Mouse (Mus musculus) adrenal gland, adult (tissue): ENCODE measurements at regions not wholly inside any gene's neighbourhood (a gene's known extent, or its start where the extent isn't known, plus 50 kb on each side); places are given as distances from the start of the nearest gene placed in this dataset.
A peak's percentile ranks its signal among the peaks of the same experiment; 100 is the strongest.

Source experiments
- DNase-seq, 2 experiments: peaks; one replicate each; pipeline ENCODE4 v3.0.0; 2022 to 2023; ENCODE audit warnings: low spot score in 1 of 2; ENCODE audit not compliant: inconsistent age in 2 of 2

DNA sequence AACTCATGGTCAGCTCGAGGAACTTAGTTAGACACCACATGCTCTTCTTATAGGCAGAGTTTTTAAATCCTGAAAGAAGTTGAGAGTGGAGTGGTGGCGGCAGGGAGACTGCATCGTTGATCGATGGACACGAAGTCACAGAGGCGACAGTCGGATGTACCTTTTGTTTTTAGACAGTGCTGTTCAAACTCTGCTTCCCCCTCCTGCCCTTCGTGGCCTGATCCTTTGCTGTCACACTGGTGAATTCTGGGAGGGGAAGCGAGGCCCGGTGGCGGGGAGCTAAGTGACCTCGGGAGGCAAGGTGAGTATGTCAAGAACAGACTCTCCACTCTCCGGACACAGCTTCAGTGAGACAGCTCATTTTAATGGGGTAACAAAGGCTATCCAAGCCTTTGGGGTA lies 155.5 kb downstream of the Cog6 start:
- DNase-seq, result no peak

DNA sequence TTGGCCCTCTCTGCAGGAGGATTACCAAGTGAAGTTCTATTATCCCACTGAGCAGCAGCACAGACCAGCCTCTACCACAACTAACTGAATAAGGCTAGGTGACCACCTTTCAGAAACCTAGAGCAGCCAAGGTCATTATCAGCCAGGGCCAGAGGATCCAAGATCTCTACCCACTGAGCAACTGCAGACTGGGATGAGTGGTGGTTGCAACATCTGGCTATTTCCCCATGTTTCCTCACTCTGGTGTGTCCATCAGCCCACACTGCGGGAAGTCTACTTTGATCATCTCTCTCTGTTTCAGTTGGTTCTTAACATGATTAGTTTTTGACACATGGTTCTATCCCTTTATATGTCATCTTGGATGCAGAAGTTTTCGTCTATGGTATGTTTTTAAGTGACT lies 157.2 kb downstream of the Cog6 start:
- peak in 1 of 2 experiments; percentile 55 for DNase-seq

GRCm38 (mm10) chr3:52859266-52859825 lies 157.7 kb downstream of the Cog6 start:
- DNase-seq, result peak in 1 of 2 experiments; percentile 74

- peak; percentile 14 to 80 for DNase-seq
These were observed 158.8 kb downstream of the Cog6 start for GRCm38 (mm10) chr3:52858259-52858658.

DNA sequence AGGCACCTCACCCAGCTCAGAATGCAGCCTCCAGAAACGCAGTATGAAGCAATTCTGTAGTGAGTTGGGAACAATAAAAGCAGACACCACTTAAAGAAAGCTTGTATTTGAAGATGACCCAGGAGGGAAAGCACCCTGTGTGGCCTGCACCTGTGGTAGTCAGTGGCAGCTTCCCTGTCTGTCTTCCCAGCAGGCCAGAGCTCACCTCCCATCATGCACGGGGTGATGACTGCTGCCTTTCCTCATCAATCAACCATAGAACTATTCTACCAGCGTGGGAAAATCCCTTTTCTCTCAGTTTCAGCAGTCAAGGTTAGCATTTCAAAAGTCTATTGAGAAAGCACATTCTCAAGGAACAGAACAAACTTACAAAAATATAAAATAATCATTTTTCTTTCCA lies 160.0 kb downstream of the Cog6 start:
- peak in 1 of 2 experiments; percentile 74 for DNase-seq

DNA sequence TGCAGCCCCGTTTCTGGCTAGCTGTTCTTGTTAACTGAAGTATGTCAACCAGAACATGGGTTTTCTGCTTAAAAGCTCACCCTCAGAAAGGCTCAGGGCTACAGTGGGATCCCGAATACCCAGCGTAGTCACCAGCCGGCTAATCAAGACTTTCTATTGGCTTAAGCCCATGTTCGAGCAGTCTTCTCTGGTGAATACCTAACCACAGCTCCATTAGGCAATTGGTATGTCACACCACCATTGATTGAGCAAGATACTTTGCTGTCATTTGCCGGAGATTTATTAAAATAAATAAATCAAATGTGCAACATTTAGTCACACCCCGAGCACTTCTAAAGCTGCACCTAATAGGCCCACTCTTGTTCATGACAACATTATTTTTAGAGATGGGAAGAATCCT lies 162.5 kb downstream of the Cog6 start:
- peak in 1 of 2 experiments; percentile 49 for DNase-seq

- DNase-seq, result peak; percentile 25 to 73
These were observed 163.9 kb downstream of the Cog6 start for GRCm38 (mm10) chr3:52853126-52853525.

- no peak for DNase-seq
These were observed 171.9 kb downstream of the Cog6 start for GRCm38 (mm10) chr3:52845166-52845565.

DNA sequence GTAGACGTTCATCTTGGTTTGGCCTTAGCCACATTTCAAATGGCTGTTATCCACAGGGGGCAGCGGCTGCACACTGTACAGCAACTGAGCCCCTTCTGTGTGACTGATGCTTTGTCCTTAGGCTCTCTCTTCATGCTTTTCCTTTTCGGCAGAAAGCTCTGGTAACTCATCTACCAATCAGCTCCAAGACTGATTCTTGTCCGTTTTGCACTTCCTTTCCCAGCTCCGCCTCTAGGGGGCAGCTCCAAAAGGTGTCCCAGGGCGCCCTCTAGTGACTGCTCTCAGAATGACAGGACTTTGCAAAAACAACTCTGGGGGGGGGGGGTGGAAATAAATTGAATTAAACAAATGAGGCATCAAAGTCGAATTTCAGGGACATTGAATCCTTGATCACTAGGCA lies 173.0 kb downstream of the Cog6 start:
- peak; percentile 79 to 94 for DNase-seq

GRCm38 (mm10) chr3:52842866-52843425 lies 174.1 kb downstream of the Cog6 start:
- DNase-seq, result peak in 1 of 2 experiments; percentile 29

GRCm38 (mm10) chr3:52840160-52840953 lies 176.7 kb downstream of the Cog6 start:
- no peak for DNase-seq

DNA sequence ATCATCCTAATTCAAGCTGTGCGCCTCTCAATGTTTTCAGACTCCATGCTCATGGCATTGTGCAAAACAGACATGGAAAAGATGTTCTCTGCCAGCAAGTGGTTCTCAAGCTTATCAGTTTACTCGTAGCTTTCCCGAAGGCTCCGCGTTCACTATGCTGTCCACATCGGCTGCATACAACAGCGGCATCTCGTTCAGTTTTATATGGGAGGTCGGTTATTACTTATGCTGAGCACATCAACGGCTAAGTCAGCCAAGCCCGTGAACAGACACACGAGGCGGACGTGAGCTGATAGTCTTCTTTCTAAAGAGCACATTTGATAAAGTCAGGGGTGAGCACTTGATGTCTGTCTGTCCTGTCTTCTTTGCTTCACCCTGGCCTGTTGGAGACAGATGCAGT lies 179.0 kb downstream of the Cog6 start:
- DNase-seq, result no peak

DNA sequence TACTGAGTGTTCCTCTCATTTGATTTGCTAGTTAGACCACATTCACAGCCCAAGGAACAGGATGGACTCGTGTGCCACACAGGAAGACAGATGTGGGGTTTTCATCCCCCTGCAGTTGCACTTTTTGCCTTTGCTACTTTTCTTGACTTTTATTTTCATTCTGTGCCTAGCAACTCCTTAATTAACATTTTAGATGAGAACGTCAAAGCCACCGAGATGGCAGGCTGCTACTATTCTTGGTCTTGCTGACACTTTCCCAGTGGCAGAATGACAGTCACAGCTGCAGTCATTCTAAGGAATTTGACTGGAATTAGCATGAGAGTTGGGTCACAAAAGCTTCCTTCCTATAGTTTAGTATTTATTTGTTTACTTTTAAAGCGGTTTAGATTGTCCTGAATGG lies 179.5 kb downstream of the Cog6 start:
- DNase-seq, result no peak

DNA sequence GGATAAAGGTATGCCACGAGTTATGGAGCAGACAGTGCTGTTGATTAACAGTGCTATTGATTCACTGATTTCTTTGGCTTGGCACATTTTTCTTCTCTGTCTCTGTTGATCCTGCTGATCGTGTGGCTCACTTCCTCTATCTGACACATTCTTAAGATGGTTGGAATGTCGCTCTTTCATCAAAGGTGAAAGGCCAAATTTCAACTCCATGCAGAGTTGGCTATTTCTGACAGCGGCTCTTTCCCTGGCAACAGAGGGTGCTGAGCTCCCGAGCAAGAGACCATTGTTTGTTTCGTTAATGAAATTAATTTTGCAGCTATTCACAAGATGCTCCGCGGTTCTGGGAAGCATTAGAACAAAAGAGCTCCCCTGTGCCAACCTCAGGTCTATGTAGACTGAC lies 180.3 kb downstream of the Cog6 start:
- no peak for DNase-seq

GRCm38 (mm10) chr3:52832421-52832820 lies 184.6 kb downstream of the Cog6 start:
- DNase-seq, result no peak

GRCm38 (mm10) chr3:52831986-52832385 lies 185.1 kb downstream of the Cog6 start:
- no peak for DNase-seq

- DNase-seq, result no peak
These were observed 186.9 kb downstream of the Cog6 start for GRCm38 (mm10) chr3:52830101-52830500.

GRCm38 (mm10) chr3:52829069-52829468 lies 188.0 kb downstream of the Cog6 start:
- DNase-seq, result no peak

DNA sequence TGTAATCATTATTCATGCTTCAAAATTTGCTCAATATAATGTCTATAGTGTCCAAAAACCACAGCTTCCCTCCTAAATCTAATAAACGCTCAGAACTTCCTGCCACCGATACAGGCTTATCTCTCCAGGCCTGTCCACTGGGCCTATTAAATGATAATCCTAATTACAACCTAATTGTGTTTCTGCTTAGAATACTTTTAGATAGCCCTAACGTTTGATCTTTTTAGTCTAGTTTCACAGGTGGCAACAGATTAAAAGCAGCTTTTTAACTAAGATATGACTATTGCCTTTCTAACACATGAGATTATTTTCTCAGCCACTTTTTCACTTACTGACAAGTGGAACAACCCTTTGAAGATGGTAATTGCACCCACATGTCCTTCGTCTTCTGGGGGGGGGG lies 188.6 kb downstream of the Cog6 start:
- no peak for DNase-seq

DNA sequence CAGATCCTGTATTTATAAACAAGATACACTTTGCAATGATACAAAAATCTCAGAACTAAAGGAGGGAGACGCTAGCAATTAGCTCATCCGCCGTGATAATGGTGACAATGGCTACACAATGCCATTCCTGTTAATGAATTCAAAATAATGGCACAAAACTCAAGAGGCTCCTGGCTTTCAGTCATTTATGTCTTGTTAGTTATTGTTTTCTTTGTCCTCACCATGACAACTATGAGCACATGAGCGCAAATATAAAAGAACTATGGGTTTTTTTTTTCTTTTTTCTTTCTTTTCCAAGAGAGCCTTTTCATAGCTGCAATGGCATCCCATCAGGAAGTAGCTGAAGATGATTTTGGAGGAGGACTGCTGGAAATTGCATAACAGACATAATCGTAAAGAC lies 194.2 kb downstream of the Cog6 start:
- DNase-seq, result no peak

DNA sequence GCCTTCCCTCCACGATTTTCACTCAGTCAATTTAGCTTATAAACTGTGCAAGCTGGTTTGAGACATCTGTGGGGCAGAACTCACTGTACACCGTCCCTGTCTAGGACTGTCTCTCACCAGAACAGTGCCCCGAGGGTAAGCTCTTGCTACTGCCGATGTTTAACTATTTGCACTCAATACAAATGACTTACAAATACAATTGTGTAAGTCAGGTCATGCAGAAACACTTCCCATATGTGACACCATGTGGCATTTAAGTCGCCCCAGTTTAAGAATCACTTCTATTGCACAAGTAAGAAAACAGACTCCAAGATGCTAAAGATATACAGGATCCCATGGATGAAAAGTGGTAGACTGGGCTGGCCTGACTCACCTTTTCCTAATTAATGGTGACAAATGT lies 195.6 kb downstream of the Cog6 start:
- DNase-seq, result no peak

GRCm38 (mm10) chr3:52818401-52818800 lies 198.6 kb downstream of the Cog6 start:
- peak in 1 of 2 experiments; percentile 49 for DNase-seq
